Mouse (Mus musculus): ENCODE results near the gene Pmpcb. TPM values are rescaled to one million over a fixed set of nuclear protein-coding genes. Genes with fewer than 3 reads are reported as not detected.

The Pmpcb gene
- polyA plus RNA-seq, 1 experiment from 2014 or later: 168 TPM

DNA sequence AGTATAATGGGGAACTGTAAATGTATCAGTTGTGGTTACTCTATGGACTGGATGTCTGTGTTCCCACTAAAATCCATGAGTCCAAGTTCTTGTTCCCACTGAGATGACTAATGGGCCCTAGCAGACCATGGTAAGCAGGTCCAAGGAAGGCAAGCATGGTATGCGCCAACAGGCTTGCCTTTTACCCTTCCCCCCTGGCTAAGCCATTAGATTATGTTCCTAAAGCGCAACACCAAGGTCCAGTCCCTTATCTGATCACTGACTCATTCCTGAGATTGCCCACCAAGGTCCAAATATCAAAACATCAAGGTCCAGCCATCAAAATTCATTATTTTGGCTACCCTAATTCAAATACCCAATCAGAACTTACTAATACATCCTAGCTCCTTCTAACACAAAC, 17.7 kb upstream of the Pmpcb start:
- Histone ChIP-seq H3K4me3 (ENCODE audit: low read length) (no peak overlapping the region), H3K27me3 (ENCODE audit: control insufficient read depth, insufficient read depth, low read length) (no peaks in the 10 kb centered on the region), H3K36me3 (ENCODE audit: control insufficient read depth, insufficient read depth) (no peaks in the 10 kb centered on the region), H3K9me3 (replicated peaks; ENCODE audit: control insufficient read depth, low read length) (no peaks in the 10 kb centered on the region), H3K27ac (ENCODE audit: low read length) (no peak overlapping the region), H3K4me1 (ENCODE audit: control insufficient read depth, insufficient read depth, low read length) (no peaks in the 10 kb centered on the region), H3K9ac (ENCODE audit: low read length) (no peak overlapping the region), H3K4me2 (ENCODE audit: low read depth, low read length) (no peak overlapping the region)
- ATAC-seq (replicated peaks; ENCODE audit: extremely low read depth, insufficient read depth, low FRiP score): no peak
- 90% methylated on average over 2 of the region's 2 CpGs for WGBS

DNA sequence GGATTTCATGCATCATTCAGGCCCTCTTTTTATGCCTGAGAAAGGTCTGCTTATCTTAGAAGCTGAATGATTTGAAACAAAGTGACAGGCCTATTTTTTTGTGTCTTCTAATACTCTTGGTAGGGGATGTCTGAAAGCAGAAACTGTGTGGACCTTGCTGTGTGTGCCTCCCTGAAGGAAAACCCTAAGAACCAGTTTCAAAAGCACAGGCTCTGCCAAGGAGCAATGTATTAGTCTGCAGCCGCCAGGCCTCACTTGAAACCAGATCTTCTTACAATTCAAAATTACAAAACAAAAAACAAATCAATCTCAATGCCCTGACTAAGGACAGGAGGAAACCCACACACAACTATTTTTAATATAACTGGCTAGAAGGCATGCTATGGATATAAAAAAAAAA, 12.5 kb upstream of the Pmpcb start:
- 67% methylated on average over 1 of the region's 1 CpGs for WGBS
- peak overlapping the region; percentile 74 for H3K27ac ChIP-seq (ENCODE audit: low read length)
- no peaks in the 10 kb centered on the region for H3K9me3 ChIP-seq (replicated peaks; ENCODE audit: control insufficient read depth, low read length)
- H3K27me3 ChIP-seq (ENCODE audit: control insufficient read depth, insufficient read depth, low read length): no peaks in the 10 kb centered on the region
- no peak overlapping the region for H3K4me2 ChIP-seq (ENCODE audit: low read depth, low read length)
- ATAC-seq (replicated peaks; ENCODE audit: extremely low read depth, insufficient read depth, low FRiP score): no peak
- H3K9ac ChIP-seq (ENCODE audit: low read length): no peak overlapping the region; the same call in 1 of the 2 replicates
- H3K36me3 ChIP-seq (ENCODE audit: control insufficient read depth, insufficient read depth): no peaks in the 10 kb centered on the region
- H3K4me3 ChIP-seq (ENCODE audit: low read length): no peak overlapping the region
- peaks cover 5% of the 10 kb centered on the region for H3K4me1 ChIP-seq (ENCODE audit: control insufficient read depth, insufficient read depth, low read length)

DNA sequence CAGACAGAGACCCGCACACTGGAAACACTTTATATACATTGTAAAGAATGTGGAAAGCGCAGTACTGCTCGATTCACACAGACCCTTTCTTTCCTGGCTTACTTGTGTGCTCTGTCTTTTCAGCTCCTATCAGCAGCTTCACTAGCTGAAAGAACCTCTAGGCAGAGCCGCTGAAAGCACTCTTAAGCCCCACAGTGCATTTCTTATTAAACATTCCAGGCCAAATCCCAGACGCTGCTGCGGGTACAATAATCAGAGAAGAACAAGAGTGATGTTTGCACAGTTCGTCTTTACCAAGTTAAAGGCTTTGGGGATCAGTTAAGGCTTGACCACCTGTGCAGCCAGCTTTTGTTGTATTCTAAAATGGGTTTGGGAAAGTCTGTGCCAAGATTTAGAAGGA, 12.1 kb upstream of the Pmpcb start:
- Histone ChIP-seq H3K4me3 (ENCODE audit: low read length) (no peak overlapping the region), H3K36me3 (ENCODE audit: control insufficient read depth, insufficient read depth) (no peaks in the 10 kb centered on the region), H3K9ac (ENCODE audit: low read length) (peak overlapping the region; percentile 29; the same call in 1 of the 2 replicates), H3K4me2 (ENCODE audit: low read depth, low read length) (no peak overlapping the region; the same call in 1 of the 2 replicates), H3K27me3 (ENCODE audit: control insufficient read depth, insufficient read depth, low read length) (no peaks in the 10 kb centered on the region), H3K9me3 (replicated peaks; ENCODE audit: control insufficient read depth, low read length) (no peaks in the 10 kb centered on the region), H3K27ac (ENCODE audit: low read length) (peak overlapping the region; percentile 74), H3K4me1 (ENCODE audit: control insufficient read depth, insufficient read depth, low read length) (peaks cover 5% of the 10 kb centered on the region)
- no peak for ATAC-seq (replicated peaks; ENCODE audit: extremely low read depth, insufficient read depth, low FRiP score)
- 32% methylated on average over 7 of the region's 7 CpGs for WGBS

DNA sequence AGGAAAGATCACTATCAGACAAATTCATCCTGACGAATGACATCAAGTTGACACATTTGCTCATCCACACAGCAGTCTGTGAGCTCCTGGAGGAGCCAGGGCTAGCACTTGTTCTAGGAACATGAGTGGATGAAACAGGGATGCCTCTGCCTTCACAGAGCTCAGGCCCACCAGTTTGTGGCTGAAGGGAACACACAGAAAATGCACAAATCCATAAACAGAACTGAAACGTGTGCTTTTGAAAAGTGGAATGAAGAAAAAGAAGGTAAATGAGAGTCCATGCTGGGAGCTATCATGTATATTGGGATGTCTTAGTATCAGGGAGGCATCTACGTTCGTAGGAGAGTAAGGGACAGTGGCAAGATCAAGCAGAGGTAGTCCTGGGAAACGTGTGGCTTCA, 7.8 kb upstream of the Pmpcb start:
- no peak for ATAC-seq (replicated peaks; ENCODE audit: extremely low read depth, insufficient read depth, low FRiP score)
- H3K36me3 ChIP-seq (ENCODE audit: control insufficient read depth, insufficient read depth): no peaks in the 10 kb centered on the region
- no peak overlapping the region for H3K9ac ChIP-seq (ENCODE audit: low read length)
- 72% methylated on average over 5 of the region's 5 CpGs for WGBS
- peaks cover 8% of the 10 kb centered on the region for H3K4me1 ChIP-seq (ENCODE audit: control insufficient read depth, insufficient read depth, low read length)
- H3K27ac ChIP-seq (ENCODE audit: low read length): no peak overlapping the region
- no peak overlapping the region for H3K4me2 ChIP-seq (ENCODE audit: low read depth, low read length)
- no peak overlapping the region for H3K4me3 ChIP-seq (ENCODE audit: low read length)
- H3K27me3 ChIP-seq (ENCODE audit: control insufficient read depth, insufficient read depth, low read length): no peaks in the 10 kb centered on the region
- H3K9me3 ChIP-seq (replicated peaks; ENCODE audit: control insufficient read depth, low read length): no peaks in the 10 kb centered on the region

DNA sequence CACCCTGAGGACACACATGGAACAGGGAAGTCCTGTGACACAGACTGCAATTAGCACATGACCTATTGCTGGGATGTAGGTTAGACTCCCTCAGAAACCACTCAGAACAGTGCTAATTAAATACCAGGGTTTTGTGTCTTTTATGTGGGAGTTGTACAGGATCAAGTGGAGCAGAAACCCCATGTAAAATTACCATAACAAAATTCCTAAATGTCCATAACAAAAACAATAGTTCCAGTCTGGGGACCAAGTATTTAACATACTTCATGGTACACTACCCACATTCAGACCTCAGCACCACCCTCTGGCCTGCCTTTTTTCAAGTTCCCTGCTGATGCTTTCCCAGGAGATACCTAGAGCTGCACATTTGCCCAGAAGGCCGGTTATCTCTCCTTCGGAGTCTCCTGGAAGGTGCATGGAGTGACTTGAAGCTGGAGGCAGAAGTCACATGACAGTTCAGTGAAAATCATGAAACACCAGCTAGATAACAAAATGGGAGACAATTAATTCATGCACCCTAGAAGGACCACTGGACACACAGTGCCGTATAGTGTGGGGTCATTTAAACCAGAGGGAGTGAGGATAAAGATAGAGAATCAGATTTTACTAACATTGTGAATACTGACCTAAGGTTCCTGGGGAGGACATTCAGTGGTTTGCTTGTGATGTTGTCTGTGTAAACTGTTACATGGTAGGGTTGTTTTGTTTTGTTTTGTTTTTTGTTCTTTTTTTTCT, 4.6 kb upstream of the Pmpcb start:
- ATAC-seq (replicated peaks; ENCODE audit: extremely low read depth, insufficient read depth, low FRiP score): no peak
- peaks cover 3% of the 10 kb centered on the region; the same call in 1 of the 2 replicates for H3K4me1 ChIP-seq (ENCODE audit: control insufficient read depth, insufficient read depth, low read length)
- H3K27me3 ChIP-seq (ENCODE audit: control insufficient read depth, insufficient read depth, low read length): no peaks in the 10 kb centered on the region
- H3K4me3 ChIP-seq (ENCODE audit: low read length): no peak overlapping the region
- H3K4me2 ChIP-seq (ENCODE audit: low read depth, low read length): peak overlapping the region; percentile 15; the same call in 1 of the 2 replicates
- no peaks in the 10 kb centered on the region for H3K9me3 ChIP-seq (replicated peaks; ENCODE audit: control insufficient read depth, low read length)
- no peak overlapping the region; the same call in 1 of the 2 replicates for H3K9ac ChIP-seq (ENCODE audit: low read length)
- WGBS: 51% methylated on average over 3 of the region's 3 CpGs
- peak overlapping the region; percentile 79 for H3K27ac ChIP-seq (ENCODE audit: low read length)
- H3K36me3 ChIP-seq (ENCODE audit: control insufficient read depth, insufficient read depth): no peaks in the 10 kb centered on the region

DNA sequence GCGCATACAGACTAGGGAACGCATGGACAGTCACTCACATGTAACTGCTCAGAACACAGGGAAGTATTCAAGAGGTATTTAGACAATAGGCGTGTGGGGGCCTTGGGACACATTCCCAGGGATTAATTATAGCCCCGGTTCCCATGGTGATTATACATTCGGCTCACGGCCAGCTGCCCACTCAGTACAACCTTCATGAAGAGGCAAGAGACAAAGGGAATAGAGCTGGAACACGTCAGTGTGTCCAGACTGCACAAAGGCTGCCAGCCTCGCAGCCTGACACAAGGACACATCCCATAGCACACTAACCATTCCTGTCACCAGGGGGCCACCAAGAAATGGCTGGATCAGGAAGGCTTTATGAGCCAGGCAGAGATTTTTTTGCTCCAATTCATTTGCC, 4.0 kb upstream of the Pmpcb start:
- 22% methylated on average over 8 of the region's 8 CpGs for WGBS
- H3K4me3 ChIP-seq (ENCODE audit: low read length): no peak overlapping the region
- H3K36me3 ChIP-seq (ENCODE audit: control insufficient read depth, insufficient read depth): no peaks in the 10 kb centered on the region
- peak; percentile 84 for ATAC-seq (replicated peaks; ENCODE audit: extremely low read depth, insufficient read depth, low FRiP score)
- H3K9ac ChIP-seq (ENCODE audit: low read length): peak overlapping the region; percentile 36
- peak overlapping the region; percentile 79 for H3K27ac ChIP-seq (ENCODE audit: low read length)
- H3K27me3 ChIP-seq (ENCODE audit: control insufficient read depth, insufficient read depth, low read length): no peaks in the 10 kb centered on the region
- no peaks in the 10 kb centered on the region for H3K9me3 ChIP-seq (replicated peaks; ENCODE audit: control insufficient read depth, low read length)
- H3K4me2 ChIP-seq (ENCODE audit: low read depth, low read length): peak overlapping the region; percentile 15; the same call in 1 of the 2 replicates
- peaks cover 8% of the 10 kb centered on the region for H3K4me1 ChIP-seq (ENCODE audit: control insufficient read depth, insufficient read depth, low read length)

DNA sequence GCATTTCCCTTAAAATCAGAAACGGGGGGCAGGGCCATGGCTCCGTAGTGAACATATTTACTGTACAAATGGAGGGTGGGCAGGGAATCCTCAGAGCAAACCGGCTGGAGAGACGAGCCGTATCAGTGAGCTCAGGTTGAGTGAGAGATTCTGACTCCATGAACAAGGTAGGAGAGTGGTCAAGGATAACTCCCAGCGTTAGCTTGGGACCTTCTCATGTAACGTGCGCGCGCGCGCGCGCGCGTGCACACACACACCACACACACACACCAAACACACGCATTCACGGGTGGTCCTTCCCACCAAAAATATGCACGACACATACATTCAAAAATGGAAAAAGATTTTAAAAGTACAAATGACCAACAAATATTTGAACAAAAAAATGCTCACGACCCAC, 1.8 kb upstream of the Pmpcb start:
- ATAC-seq (replicated peaks; ENCODE audit: extremely low read depth, insufficient read depth, low FRiP score): no peak
- 65% methylated on average over 20 of the region's 20 CpGs for WGBS
- Histone ChIP-seq H3K9ac (ENCODE audit: low read length) (peak overlapping the region; percentile 57), H3K27me3 (ENCODE audit: control insufficient read depth, insufficient read depth, low read length) (no peaks in the 10 kb centered on the region), H3K4me1 (ENCODE audit: control insufficient read depth, insufficient read depth, low read length) (peaks cover 14% of the 10 kb centered on the region), H3K36me3 (ENCODE audit: control insufficient read depth, insufficient read depth) (peaks cover 7% of the 10 kb centered on the region), H3K4me2 (ENCODE audit: low read depth, low read length) (peak overlapping the region; percentile 51), H3K27ac (ENCODE audit: low read length) (no peak overlapping the region), H3K9me3 (replicated peaks; ENCODE audit: control insufficient read depth, low read length) (no peaks in the 10 kb centered on the region), H3K4me3 (ENCODE audit: low read length) (peak overlapping the region; percentile 45)

DNA sequence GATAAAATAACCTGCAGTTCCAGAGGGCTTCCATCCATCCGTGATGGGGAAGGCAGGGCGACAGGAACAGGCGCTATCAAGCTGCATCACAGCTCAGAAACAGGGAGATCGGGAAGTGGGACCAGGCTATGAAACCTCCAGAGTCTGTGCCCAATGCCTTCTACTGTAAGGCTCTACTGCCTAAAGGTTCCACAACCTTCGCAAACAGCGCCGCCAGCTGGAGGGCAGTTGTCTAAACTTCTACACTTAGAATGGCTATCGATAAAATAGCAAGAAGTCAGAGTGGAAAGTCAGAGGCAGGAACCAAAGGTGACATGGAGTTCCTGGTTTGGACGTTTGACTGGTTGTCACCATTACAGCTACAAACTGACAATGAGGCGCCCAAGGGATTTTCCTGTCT, 1.4 kb upstream of the Pmpcb start:
- Histone ChIP-seq H3K9me3 (replicated peaks; ENCODE audit: control insufficient read depth, low read length) (no peaks in the 10 kb centered on the region), H3K4me2 (ENCODE audit: low read depth, low read length) (peak overlapping the region; percentile 51), H3K27ac (ENCODE audit: low read length) (no peak overlapping the region), H3K4me1 (ENCODE audit: control insufficient read depth, insufficient read depth, low read length) (peaks cover 14% of the 10 kb centered on the region), H3K27me3 (ENCODE audit: control insufficient read depth, insufficient read depth, low read length) (no peaks in the 10 kb centered on the region), H3K4me3 (ENCODE audit: low read length) (peak overlapping the region; percentile 45), H3K36me3 (ENCODE audit: control insufficient read depth, insufficient read depth) (peaks cover 10% of the 10 kb centered on the region), H3K9ac (ENCODE audit: low read length) (peak overlapping the region; percentile 57)
- ATAC-seq (replicated peaks; ENCODE audit: extremely low read depth, insufficient read depth, low FRiP score): peak; percentile 28; the same call in 1 of the 2 replicates
- WGBS: 27% methylated on average over 10 of the region's 10 CpGs

DNA sequence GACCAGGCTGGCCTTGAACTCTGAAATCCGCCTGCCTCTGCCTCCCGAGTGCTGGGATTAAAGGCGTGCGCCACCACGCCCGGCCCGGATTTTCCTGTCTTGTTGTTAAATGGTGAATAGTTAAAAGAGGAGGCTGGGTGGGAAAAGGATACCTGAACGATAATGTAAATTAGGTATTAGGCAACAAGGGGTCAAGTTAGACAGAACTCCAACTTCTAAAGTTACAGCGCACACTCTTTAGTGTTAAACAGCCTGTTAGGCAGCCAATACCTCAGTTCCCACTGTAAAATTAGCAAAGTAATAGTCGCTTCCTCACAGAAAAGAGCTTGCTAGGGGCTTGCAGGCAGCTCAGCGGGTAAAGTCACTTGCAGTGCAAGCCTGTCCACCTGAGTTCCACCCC, 895 bp upstream of the Pmpcb start:
- WGBS: 81% methylated on average over 11 of the region's 11 CpGs
- no peak overlapping the region for H3K4me2 ChIP-seq (ENCODE audit: low read depth, low read length)
- H3K9me3 ChIP-seq (replicated peaks; ENCODE audit: control insufficient read depth, low read length): no peaks in the 10 kb centered on the region
- no peak overlapping the region for H3K27ac ChIP-seq (ENCODE audit: low read length)
- H3K4me3 ChIP-seq (ENCODE audit: low read length): no peak overlapping the region
- peaks cover 14% of the 10 kb centered on the region for H3K4me1 ChIP-seq (ENCODE audit: control insufficient read depth, insufficient read depth, low read length)
- peaks cover 13% of the 10 kb centered on the region for H3K36me3 ChIP-seq (ENCODE audit: control insufficient read depth, insufficient read depth)
- H3K27me3 ChIP-seq (ENCODE audit: control insufficient read depth, insufficient read depth, low read length): no peaks in the 10 kb centered on the region
- H3K9ac ChIP-seq (ENCODE audit: low read length): no peak overlapping the region
- ATAC-seq (replicated peaks; ENCODE audit: extremely low read depth, insufficient read depth, low FRiP score): no peak

Measured in heart, embryonic 16.5 days (tissue).